Mouse (Mus musculus) forebrain, embryonic 12.5 days (tissue): ENCODE results near the gene Gsta4. TPM values are rescaled to one million over a fixed set of nuclear protein-coding genes. Genes with fewer than 3 reads are reported as not detected.
"Not testable (repeated sequence)": the region's sequence is repeated elsewhere in the genome, so short reads cannot be mapped to it uniquely, and the experiment has no call there.

Experiments used
- ATAC-seq: fragments of 200-750 bp; cut with Nextera tagmentation; 2 replicates; pipeline ENCODE4 v1.8.0; 2017; ENCODE audit warnings: moderate TSS enrichment; ENCODE audit not compliant: low FRiP score
- H3K27ac ChIP-seq: fragments of 300-500 bp; sonication (generic); 2 replicates; pipeline ENCODE4 v1.5.1; 2016; ENCODE audit warnings: mild to moderate bottlenecking
- H3K27me3 ChIP-seq: fragments of 300-500 bp; sonication (generic); 2 replicates; pipeline ENCODE4 v1.6.1; 2016; ENCODE audit warnings: mild to moderate bottlenecking
- H3K36me3 ChIP-seq: fragments of 300-500 bp; sonication (generic); replicated peaks from 2 replicates; pipeline ENCODE4 v1.6.1; 2016; ENCODE audit warnings: mild to moderate bottlenecking
- H3K4me1 ChIP-seq: fragments of 300-500 bp; sonication (generic); 2 replicates; pipeline ENCODE4 v1.6.1; 2016
- H3K4me2 ChIP-seq: fragments of 300-500 bp; sonication (generic); 2 replicates; pipeline ENCODE4 v1.6.1; 2016; ENCODE audit warnings: mild to moderate bottlenecking, moderate library complexity
- H3K4me3 ChIP-seq: fragments of 300-500 bp; sonication (generic); replicated peaks from 2 replicates; pipeline ENCODE4 v1.5.1; 2016; ENCODE audit warnings: mild to moderate bottlenecking
- H3K9ac ChIP-seq: fragments of 300-500 bp; sonication (generic); 2 replicates; pipeline ENCODE4 v1.6.1; 2016; ENCODE audit warnings: mild to moderate bottlenecking
- H3K9me3 ChIP-seq: fragments of 300-500 bp; sonication (generic); 2 replicates; pipeline ENCODE4 v1.6.1; 2016
- WGBS: fragments of 180-500 bp; shearing (Covaris S2); methylation state at CpG from one replicate; pipeline ENCODE4 v1.1.7; 2016; 5-methylcytosine and 5-hydroxymethylcytosine counted together
- polyA plus RNA-seq: library from polyadenylated mRNA; unstranded; fragments of >200 nt; fragmentation: Nextera tagmentation; extraction: Ambion mirVana; gene quantifications from 2 replicates; pipeline ENCODE4 v1.2.1, GENCODE M21; 2016

Gsta4 gene
- 36.7 and 43.0 TPM in 2 replicates for polyA plus RNA-seq

DNA sequence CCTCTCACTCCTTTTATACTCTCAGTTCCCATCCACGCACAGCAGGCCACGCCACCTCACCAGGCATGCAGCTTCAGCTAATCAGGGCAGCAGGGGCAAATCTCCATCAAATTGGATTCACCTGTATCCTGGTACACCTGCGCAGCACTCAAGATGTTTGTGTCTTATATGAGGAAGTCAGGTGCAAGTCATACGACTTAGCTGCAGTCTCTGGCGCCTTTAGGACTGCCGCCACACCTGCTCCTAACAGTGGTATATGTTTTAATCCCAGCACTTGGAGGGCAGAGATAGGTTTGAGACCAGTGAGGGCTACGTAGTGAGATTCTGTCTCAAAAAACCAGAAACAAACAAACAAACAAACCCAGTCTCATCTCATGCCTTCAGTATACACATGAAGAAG lies at the start of gene Gsta4:
Gene Gsta4, plus strand, starts transcription at position 301 of the 400 bp plus-strand sequence.
- H3K27ac ChIP-seq, H3K9ac ChIP-seq, H3K4me3 ChIP-seq, H3K27me3 ChIP-seq, H3K36me3 ChIP-seq, H3K9me3 ChIP-seq, ATAC-seq, H3K4me2 ChIP-seq, H3K4me1 ChIP-seq: not testable (repeated sequence)
- 89% methylated on average over 4 of the region's 7 CpGs for WGBS

DNA sequence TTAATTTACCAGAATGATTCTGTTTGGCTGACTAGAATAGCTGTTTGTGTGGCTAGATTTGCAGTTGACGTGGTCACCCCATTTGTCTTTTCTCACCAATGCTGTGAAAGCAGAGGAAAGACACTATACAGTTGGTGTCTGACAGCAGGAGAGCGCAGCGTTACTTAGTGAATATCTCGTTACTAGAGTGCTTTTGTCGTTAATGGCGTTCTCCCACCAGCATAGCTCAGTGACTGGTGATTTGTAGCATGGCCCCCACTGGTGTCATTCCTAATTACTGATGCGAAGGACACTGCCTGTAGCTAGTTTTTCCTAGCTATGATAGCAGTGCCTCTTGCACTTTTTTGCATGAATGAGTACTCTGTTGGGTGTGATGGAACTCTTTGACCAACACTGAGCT lies 46.9 kb upstream of the Gsta4 start:
- 38% methylated on average over 7 of the region's 7 CpGs for WGBS
- H3K27ac ChIP-seq, result no peak overlapping the region
- no peaks in the 10 kb centered on the region for H3K27me3 ChIP-seq
- ATAC-seq, result no peak
- H3K4me2 ChIP-seq, result no peak overlapping the region
- no peaks in the 10 kb centered on the region for H3K9me3 ChIP-seq
- no peak overlapping the region for H3K9ac ChIP-seq
- peaks cover 65% of the 10 kb centered on the region for H3K36me3 ChIP-seq
- no peak overlapping the region for H3K4me3 ChIP-seq
- no peaks in the 10 kb centered on the region for H3K4me1 ChIP-seq

DNA sequence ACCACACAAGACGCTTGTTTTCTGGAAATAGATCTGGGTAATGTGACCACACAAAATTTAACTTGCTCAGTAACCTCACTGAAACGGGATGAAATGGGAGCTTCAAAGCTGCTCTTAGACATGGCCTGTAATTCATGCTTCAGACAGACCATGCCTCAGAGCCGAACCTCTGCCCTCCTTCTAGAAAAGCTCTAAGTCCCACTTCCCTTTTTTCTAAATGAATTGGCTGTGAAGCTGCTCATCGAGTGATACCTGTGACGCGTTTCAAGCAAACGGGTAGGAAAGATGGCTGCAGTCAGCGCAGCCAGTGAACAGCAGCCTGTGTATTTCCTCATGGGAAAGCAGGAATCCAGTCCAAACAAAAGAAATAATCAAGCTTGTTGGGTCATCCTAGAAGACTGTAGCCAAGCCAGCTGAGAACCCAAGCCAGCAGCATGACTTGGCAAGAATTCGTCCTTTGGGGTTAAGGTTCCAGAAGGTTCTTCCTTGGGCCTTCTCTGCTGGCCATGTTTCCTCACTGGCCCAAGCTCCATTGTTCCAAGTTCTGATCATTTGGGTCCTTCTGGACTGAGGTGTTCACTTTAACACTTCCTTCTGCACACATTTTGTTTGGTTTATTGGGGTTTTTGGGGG lies 44.4 kb upstream of the Gsta4 start:
- Histone ChIP-seq H3K4me3 (no peak overlapping the region), H3K4me1 (no peaks in the 10 kb centered on the region), H3K27ac (no peak overlapping the region), H3K4me2 (no peak overlapping the region), H3K36me3 (peaks cover 63% of the 10 kb centered on the region), H3K27me3 (no peaks in the 10 kb centered on the region), H3K9ac (no peak overlapping the region), H3K9me3 (peaks cover 9% of the 10 kb centered on the region; the same call in 1 of the 2 replicates)
- WGBS, result 97% methylated on average over 9 of the region's 9 CpGs
- ATAC-seq, result no peak

- Histone ChIP-seq H3K9me3 (peaks cover 9% of the 10 kb centered on the region; the same call in 1 of the 2 replicates), H3K27me3 (no peaks in the 10 kb centered on the region), H3K4me3 (no peak overlapping the region), H3K27ac (no peak overlapping the region), H3K4me1 (no peaks in the 10 kb centered on the region), H3K36me3 (peaks cover 65% of the 10 kb centered on the region), H3K4me2 (no peak overlapping the region), H3K9ac (no peak overlapping the region)
- 95% methylated on average over 4 of the region's 4 CpGs for WGBS
- ATAC-seq, result no peak
These were observed 43.1 kb upstream of the Gsta4 start for GRCm38 (mm10) chr9:78139463-78139862.

- H3K36me3 ChIP-seq, result peaks cover 63% of the 10 kb centered on the region
- no peak for ATAC-seq
- H3K9me3 ChIP-seq, result peaks cover 9% of the 10 kb centered on the region; the same call in 1 of the 2 replicates
- H3K27ac ChIP-seq, result no peak overlapping the region
- no peak overlapping the region for H3K4me3 ChIP-seq
- H3K4me2 ChIP-seq, result no peak overlapping the region
- H3K9ac ChIP-seq, result no peak overlapping the region
- H3K4me1 ChIP-seq, result peaks cover 10% of the 10 kb centered on the region
- 64% methylated on average over 4 of the region's 4 CpGs for WGBS
- H3K27me3 ChIP-seq, result no peaks in the 10 kb centered on the region
These were observed 36.5 kb upstream of the Gsta4 start for GRCm38 (mm10) chr9:78146099-78146498.

DNA sequence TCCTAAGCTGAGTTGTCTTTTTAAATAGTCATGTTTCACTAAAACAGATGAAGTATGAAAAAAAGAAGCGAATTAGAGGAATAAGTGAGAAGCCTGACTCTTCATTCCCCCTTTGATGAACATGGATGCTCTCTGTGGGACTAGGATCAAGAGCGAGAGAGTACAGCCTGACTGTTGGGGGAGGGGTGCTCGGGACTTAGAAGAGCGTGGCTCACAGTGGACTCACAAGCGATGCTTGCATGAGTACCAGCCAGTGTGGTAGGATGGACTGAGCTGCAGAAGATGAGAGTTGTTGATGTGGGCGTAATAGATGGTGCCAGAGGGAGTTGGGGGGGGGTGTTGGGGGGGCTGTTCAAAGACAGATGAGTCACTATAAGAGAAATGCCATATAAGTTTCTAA lies 35.9 kb upstream of the Gsta4 start:
- ATAC-seq, result no peak
- Histone ChIP-seq H3K27me3 (no peaks in the 10 kb centered on the region), H3K36me3 (peaks cover 63% of the 10 kb centered on the region), H3K9me3 (peaks cover 8% of the 10 kb centered on the region; the same call in 1 of the 2 replicates), H3K27ac (no peak overlapping the region), H3K4me3 (no peak overlapping the region), H3K4me1 (peaks cover 10% of the 10 kb centered on the region), H3K4me2 (no peak overlapping the region), H3K9ac (no peak overlapping the region)
- 81% methylated on average over 6 of the region's 6 CpGs for whole genome bisulfite sequencing

GRCm38 (mm10) chr9:78148149-78148548 lies 34.4 kb upstream of the Gsta4 start:
- Histone ChIP-seq H3K27me3 (no peaks in the 10 kb centered on the region), H3K4me3 (no peak overlapping the region), H3K9me3 (no peaks in the 10 kb centered on the region), H3K27ac (no peak overlapping the region), H3K36me3 (peaks cover 62% of the 10 kb centered on the region), H3K9ac (no peak overlapping the region), H3K4me2 (no peak overlapping the region), H3K4me1 (peaks cover 10% of the 10 kb centered on the region)
- 95% methylated on average over 6 of the region's 6 CpGs for WGBS
- no peak for ATAC-seq

- H3K9me3 ChIP-seq, H3K27ac ChIP-seq, ATAC-seq, H3K4me2 ChIP-seq, H3K9ac ChIP-seq, H3K4me3 ChIP-seq, H3K27me3 ChIP-seq: not testable (repeated sequence)
- 86% methylated on average over 2 of the region's 2 CpGs for WGBS
- peaks cover 61% of the 10 kb centered on the region for H3K36me3 ChIP-seq
- peaks cover 10% of the 10 kb centered on the region for H3K4me1 ChIP-seq
These were observed 32.8 kb upstream of the Gsta4 start for GRCm38 (mm10) chr9:78149770-78150169.

DNA sequence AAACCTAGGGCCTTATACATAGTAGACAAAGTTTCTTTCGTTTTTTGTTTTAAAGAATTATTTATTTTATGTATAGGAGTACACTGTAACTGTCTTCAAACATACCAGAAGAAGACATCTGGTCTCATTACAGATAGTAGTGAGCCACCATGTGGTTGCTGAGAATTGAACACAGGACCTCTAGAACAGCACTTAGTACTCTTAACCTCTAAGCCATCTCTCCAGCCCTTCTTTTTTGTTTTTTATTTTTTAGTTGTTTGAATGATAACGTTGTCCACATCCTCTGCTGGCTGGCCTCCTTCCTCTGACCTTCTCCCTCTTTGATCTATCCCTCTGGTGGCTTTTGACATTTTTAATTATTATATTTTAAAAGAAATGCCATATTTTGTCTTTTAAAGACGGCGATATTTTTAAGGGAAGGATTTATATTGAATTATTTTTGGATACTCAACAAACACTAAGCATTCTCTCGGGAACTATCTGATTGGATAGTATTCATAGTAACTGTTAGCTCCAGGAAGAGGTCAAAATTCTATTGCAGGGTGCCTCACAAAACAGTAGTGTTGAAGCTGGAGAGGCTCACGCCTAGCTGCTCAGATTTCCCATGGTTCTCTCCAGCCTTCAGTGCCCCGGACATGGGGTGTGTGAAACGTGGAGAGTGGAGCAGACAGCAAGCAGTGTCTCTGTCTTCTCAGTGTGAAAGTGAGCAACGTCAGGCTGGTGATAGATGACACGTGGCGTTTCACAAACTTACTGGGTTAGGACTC lies 28.2 kb upstream of the Gsta4 start:
- no peaks in the 10 kb centered on the region for H3K4me1 ChIP-seq
- H3K9me3 ChIP-seq, result no peaks in the 10 kb centered on the region
- no peak overlapping the region for H3K9ac ChIP-seq
- no peak for ATAC-seq
- no peak overlapping the region for H3K4me2 ChIP-seq
- H3K27me3 ChIP-seq, result no peaks in the 10 kb centered on the region
- H3K27ac ChIP-seq, result no peak overlapping the region
- peaks cover 80% of the 10 kb centered on the region for H3K36me3 ChIP-seq
- WGBS, result 90% methylated on average over 11 of the region's 11 CpGs
- H3K4me3 ChIP-seq, result no peak overlapping the region

DNA sequence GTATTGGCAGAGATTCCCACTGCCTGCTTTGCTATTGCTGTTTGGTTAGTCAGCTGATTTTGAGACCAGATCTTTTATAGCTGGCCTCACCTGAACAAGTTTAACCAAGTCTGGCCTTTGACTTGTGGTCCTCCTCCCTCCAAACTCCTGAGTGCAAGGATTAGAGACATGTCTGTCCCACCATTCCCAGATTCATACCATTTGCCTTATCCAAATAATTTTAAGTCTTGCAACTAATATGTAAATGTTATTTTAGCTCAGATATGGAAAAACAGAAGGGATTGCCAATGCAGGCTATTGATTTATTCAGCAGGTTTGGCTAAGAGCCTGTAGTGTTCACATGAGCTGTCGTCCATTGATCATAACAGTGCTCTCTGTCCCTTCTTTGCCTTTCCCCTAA lies 25.4 kb upstream of the Gsta4 start:
- H3K27ac ChIP-seq, result no peak overlapping the region
- no peak overlapping the region for H3K4me3 ChIP-seq
- H3K9me3 ChIP-seq, result no peaks in the 10 kb centered on the region
- 100% methylated on average over 1 of the region's 1 CpGs for WGBS
- no peaks in the 10 kb centered on the region for H3K4me1 ChIP-seq
- H3K4me2 ChIP-seq, result no peak overlapping the region
- H3K27me3 ChIP-seq, result no peaks in the 10 kb centered on the region
- H3K9ac ChIP-seq, result no peak overlapping the region
- no peak for ATAC-seq
- peaks cover 90% of the 10 kb centered on the region for H3K36me3 ChIP-seq

DNA sequence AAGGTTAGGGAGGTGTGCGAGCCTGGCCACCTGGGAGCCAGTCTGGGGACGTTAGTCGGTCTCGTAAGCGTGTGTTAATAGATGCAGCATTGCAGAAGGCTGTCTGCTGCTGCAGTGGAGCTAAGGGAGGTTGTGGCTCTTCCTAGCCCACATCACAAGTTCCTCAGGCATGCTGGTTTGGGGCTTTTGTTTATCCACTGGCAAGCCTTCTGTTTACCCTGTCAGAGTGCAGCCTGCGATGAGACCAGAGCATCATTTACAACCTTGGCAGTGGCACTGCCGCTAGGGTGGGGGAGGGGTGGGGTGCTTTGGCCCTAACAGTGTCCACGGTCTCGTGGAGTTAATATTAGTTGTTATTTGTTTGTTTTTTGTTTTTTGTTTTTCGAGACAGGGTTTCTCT lies 19.3 kb upstream of the Gsta4 start:
- no peak overlapping the region for H3K4me3 ChIP-seq
- no peak overlapping the region for H3K4me2 ChIP-seq
- no peaks in the 10 kb centered on the region for H3K4me1 ChIP-seq
- no peak overlapping the region for H3K9ac ChIP-seq
- H3K27ac ChIP-seq, result no peak overlapping the region
- H3K9me3 ChIP-seq, result no peaks in the 10 kb centered on the region
- no peaks in the 10 kb centered on the region for H3K27me3 ChIP-seq
- ATAC-seq, result no peak
- whole genome bisulfite sequencing, result 92% methylated on average over 10 of the region's 10 CpGs
- peaks cover 88% of the 10 kb centered on the region for H3K36me3 ChIP-seq

DNA sequence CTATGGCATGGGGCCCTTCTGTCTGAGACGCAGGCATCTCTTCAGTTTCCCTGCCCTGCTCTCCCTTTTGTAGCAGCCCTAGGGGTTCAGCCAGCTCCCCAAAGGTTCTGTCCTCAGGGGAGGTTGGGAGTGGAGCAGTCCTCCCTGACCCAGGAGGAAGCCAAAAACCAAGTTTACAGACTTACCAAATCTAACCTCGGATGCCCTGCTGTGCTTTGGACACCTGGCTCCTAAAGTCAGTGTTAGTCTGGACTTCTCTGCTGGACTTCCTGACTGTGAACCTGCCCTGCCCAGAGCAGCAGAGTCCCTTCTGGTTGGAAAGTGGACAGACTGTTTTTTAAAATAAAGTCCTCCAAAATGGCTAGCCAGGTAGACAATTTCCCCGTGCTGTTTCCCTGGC lies 17.8 kb upstream of the Gsta4 start:
- H3K27ac ChIP-seq, result no peak overlapping the region
- H3K4me1 ChIP-seq, result no peaks in the 10 kb centered on the region
- WGBS, result 91% methylated on average over 3 of the region's 3 CpGs
- no peak overlapping the region for H3K4me2 ChIP-seq
- H3K36me3 ChIP-seq, result peaks cover 83% of the 10 kb centered on the region
- no peak for ATAC-seq
- H3K9me3 ChIP-seq, result no peaks in the 10 kb centered on the region
- H3K27me3 ChIP-seq, result no peaks in the 10 kb centered on the region
- no peak overlapping the region for H3K4me3 ChIP-seq
- no peak overlapping the region for H3K9ac ChIP-seq

- ATAC-seq, result no peak
- Histone ChIP-seq H3K9me3 (no peaks in the 10 kb centered on the region), H3K9ac (no peak overlapping the region), H3K27ac (no peak overlapping the region), H3K27me3 (no peaks in the 10 kb centered on the region), H3K4me3 (no peak overlapping the region), H3K4me1 (no peaks in the 10 kb centered on the region), H3K4me2 (no peak overlapping the region), H3K36me3 (peaks cover 77% of the 10 kb centered on the region)
- WGBS, result 94% methylated on average over 6 of the region's 6 CpGs
These were observed 17.1 kb upstream of the Gsta4 start for GRCm38 (mm10) chr9:78165454-78165853.
